Mouse (Mus musculus) cerebellum, adult 11 months (tissue): ENCODE measurements around the gene Myh7b.

Experiments used
- DNase-seq: peaks from one replicate; pipeline ENCODE4 v3.0.0; 2022

Gene Myh7b

DNA sequence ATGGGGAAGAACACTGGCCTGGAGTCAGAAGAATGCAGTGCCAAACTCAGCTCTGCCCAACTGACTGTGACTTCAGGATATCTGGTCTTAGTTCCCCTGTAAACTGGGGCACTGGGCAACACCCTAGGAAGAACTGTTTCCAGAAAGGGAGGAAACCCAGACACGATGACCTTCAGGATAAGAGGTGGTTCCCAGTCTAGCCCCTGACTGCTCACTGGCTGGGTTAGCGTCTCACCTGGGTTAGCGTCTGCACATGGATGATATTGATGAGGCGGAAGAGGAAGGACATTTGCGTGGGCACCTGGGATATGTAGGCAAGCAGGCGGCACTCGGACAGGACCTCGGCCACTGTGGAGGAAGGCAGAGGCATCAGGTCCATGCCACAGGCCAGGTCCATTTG is 24.9 kb downstream of the Myh7b start:
- DNase-seq, result no peak

DNA sequence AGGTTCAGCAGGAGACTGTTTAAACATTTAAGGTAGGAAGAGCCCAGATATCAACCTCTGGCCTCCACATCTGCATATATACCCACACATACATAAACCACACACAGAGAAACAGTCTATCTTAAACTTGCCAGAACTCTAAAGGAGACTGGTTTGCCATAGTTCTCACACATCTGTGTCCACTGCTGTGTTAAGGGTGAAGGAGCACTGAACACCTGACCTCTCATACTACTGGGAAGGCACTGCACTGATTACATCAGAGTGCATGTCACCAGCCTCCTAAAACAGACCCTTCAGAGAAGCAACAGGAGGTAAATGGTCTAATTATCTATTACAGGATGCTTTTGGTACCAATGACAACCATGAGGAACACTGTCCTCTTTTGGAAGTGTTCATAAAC is 25.9 kb downstream of the Myh7b start:
- no peak for DNase-seq

DNA sequence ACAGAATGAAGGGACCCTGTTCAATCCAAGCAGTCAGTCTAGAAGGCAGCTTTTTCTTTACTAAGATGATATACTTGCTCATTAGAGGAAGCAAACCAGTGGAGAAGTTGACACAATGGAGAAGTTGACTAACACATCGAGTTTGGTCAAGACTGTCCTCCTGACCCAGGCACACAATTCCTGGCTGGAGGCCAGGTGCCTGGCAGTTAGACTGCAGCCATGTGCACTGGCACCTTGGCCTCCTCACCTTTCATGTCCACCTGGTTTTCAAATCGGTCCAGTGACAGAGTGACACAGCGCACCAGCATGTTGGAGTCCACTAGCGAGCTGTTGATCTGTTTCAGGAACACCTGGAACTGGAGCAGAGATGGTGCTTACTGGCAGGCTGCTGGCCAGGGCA is 26.4 kb downstream of the Myh7b start:
- peak; percentile 26 for DNase-seq

- peak; percentile 76 for DNase-seq
Observed at GRCm38 (mm10) chr2:155640656-155641055, 29.6 kb downstream of the Myh7b start.

GRCm38 (mm10) chr2:155641540-155642472 is 30.8 kb downstream of the Myh7b start:
- peak; percentile 40 for DNase-seq

- DNase-seq, result no peak
Observed at GRCm38 (mm10) chr2:155645746-155646145, 34.7 kb downstream of the Myh7b start.

- no peak for DNase-seq
Observed at GRCm38 (mm10) chr2:155652618-155653017, 41.6 kb downstream of the Myh7b start.

GRCm38 (mm10) chr2:155655759-155656372 is 44.9 kb downstream of the Myh7b start:
- DNase-seq, result no peak

DNA sequence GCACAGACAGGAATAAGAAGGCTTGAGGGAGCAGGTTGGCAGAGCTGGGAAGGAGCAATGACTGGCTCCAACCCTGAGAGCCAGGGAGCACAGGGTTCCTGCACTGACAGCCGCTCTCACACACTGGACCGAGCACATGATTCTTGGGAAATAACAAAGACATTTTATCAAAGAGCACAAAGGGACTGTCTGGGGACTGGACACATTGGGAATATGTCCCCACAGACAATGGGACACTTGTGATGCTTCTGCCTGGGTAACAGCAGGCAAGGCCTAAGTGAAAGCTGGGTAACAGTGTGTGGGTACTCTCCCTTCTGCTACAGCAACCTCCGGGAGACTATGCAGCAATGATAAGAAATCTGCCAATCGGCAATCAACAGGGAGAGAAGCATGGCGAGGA is 51.4 kb downstream of the Myh7b start:
- no peak for DNase-seq

- DNase-seq, result peak; percentile 57
Observed at GRCm38 (mm10) chr2:155663097-155663496, 52.1 kb downstream of the Myh7b start.

DNA sequence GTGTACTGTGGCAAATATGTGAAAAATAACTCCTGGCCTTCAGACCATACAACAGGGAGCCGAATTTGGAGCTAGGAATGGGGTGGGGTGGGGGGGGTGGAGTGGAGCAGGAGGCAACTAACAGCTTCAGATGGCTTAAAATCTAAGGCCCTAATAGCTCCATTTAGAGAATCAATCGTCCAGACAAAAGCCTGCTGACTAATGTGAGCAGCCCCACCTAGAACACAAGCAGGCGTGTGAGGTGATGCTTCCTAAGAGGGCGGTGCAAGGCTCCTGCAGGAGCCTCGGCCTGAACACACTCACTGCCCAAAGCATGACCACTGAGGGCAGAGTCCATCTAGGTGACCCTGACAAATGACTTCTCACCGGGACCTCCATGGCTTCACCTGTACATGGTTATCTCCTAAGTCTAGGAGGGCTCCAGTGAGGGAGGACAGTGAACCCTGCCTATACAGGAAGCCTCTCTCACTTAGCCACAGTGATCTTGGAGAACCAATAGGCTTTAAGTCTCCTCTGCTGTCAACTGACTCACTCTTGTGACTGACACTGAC is 53.0 kb downstream of the Myh7b start:
- no peak for DNase-seq

- DNase-seq, result no peak
Observed at GRCm38 (mm10) chr2:155667881-155668280, 56.9 kb downstream of the Myh7b start.

DNA sequence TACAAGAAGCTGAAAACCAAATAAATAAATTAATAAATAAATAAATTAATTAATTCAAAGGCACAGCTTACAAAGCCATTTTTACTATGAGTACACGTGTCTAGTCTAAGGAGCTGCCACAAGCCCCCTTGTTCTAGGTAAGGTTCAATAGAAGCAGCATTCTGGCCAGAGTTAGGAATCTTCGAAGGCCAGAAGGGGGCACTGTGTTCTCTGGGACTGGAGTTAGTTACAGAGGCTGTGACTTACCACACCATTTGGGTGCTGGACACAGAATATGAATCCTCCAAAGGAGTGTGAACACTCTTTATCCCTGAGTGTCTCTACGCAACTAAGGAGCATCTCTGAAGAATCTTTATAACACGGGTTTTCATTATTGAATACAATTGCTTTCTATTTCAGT is 57.4 kb downstream of the Myh7b start:
- no peak for DNase-seq

DNA sequence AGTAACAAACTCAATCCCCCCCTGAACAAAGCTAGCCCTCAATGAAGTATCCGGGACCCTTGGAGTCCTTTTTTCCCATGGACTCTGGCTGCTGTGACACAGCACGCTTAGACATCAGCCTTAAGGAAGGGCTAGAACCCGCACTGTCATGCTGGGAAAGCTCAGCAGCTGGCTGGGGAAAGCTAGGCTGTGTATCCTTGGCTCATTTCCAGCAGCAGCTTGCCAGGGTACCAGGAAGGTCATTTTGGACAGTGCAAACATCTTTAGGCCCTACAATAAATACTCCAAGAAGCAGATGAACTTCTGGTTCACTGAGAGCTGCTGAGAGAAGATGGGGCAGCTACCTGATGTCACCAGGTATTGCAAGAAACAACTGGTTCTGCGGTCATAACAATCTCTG is 60.2 kb downstream of the Myh7b start:
- DNase-seq, result no peak

GRCm38 (mm10) chr2:155673546-155673945 is 62.5 kb downstream of the Myh7b start:
- DNase-seq, result peak; percentile 46

DNA sequence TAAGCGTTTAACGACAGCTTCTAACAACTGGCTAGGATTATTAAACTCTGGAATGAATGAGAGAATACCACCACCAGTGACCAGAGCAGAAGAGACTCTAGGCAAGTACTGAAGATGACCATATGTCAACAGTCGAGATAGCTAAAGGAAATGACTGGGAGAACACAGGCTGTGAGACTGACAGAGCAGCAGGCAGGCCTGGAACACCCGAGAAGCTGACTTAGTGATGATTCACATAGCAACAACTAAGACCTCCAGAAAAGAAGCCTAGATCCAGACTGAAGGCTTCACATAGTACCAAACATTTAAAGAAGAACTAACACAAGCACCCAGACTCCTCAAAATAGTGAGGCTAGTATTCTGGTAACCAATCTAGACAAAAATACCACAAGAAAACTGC is 64.1 kb downstream of the Myh7b start:
- DNase-seq, result no peak

GRCm38 (mm10) chr2:155679586-155680110 is 68.6 kb downstream of the Myh7b start:
- no peak for DNase-seq

GRCm38 (mm10) chr2:155680591-155680990 is 69.6 kb downstream of the Myh7b start:
- DNase-seq, result no peak

DNA sequence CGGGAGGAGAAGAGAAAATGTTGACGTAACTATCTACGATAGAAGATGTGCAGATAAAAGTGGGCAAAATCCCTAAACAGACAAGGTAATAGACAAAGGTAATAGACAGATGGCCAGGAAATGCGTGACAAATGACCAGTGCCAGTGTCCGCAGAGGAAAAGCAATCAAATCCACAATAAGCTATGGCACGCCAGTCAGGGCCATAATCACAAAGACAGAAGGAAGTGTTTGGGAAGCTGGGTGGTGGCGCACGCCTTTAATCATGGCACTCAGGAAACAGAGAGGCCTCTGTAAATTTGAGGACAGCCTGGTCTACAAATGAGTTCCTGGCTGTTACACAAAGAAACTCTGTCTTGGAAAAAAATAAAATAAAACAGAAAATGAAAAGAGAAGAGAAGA is 70.2 kb downstream of the Myh7b start:
- DNase-seq, result no peak

GRCm38 (mm10) chr2:155681874-155682273 is 70.9 kb downstream of the Myh7b start:
- DNase-seq, result no peak

DNA sequence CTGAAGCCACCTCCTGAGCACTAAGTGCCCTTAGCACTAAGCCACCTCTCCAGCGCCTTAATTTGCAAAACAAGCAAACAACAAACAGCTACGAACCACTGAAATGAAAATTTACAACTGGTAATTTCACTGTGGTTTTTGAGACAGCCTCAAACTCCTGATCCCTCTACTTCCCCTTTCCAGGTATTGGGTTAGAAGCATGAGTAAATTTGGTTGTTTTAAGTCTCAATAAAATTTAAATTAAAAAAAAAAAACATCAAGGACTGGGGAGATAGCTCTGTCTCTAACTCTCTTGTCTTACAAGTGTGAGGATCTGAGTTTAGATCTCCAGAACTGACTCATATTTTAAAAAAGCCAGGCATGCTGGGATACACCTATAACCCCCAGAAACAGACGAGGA is 72.1 kb downstream of the Myh7b start:
- no peak for DNase-seq

- no peak for DNase-seq
Observed at GRCm38 (mm10) chr2:155683821-155684220, 72.8 kb downstream of the Myh7b start.
